Comparison of ENCODE assay signal across 8 mouse cellular contexts in genomic region chr2:118976282-118976929, GRCm38 (mm10). TPM values are rescaled to one million over a fixed set of nuclear protein-coding genes. Genes with fewer than 3 reads are reported as not detected.
DNase-seq lines count a peak whose midpoint lies in the region; ATAC-seq and TF ChIP-seq lines count a peak whose summit lies in the region.

No protein-coding gene starts in this region.

- H3K9me3 ChIP-seq in embryonic facial prominence, embryonic 14.5 days (ENCODE audit: control insufficient read depth, low read length): no peaks in the 10 kb centered on the region
- no peaks in the 10 kb centered on the region for H3K9me3 ChIP-seq in limb, embryonic 13.5 days
- no peaks in the 10 kb centered on the region for H3K9me3 ChIP-seq in midbrain, embryonic 15.5 days

- TF ChIP-seq POLR2A in bone marrow, adult 2 months (IDR thresholded peaks at IDR 0.05; ENCODE audit: borderline replicate concordance, control insufficient read depth, low read depth, low read length): no peak

- H3K4me3 ChIP-seq in bone marrow, adult 2 months (replicated peaks; ENCODE audit: control insufficient read depth, low read depth, low read length): peak overlapping the region; percentile 49
- peak overlapping the region; percentile 55 for H3K4me3 ChIP-seq in embryonic facial prominence, embryonic 14.5 days (ENCODE audit: low read depth, low read length)
- peak overlapping the region; percentile 64 for H3K4me3 ChIP-seq in limb, embryonic 13.5 days
- H3K4me3 ChIP-seq in midbrain, embryonic 15.5 days: peak overlapping the region; percentile 60

- peaks cover 38% of the 10 kb centered on the region for H3K27me3 ChIP-seq in embryonic facial prominence, embryonic 14.5 days (replicated peaks; ENCODE audit: control insufficient read depth, insufficient read depth, low read length)
- H3K27me3 ChIP-seq in limb, embryonic 13.5 days: peaks cover 54% of the 10 kb centered on the region
- H3K27me3 ChIP-seq in midbrain, embryonic 15.5 days (replicated peaks): peaks cover 31% of the 10 kb centered on the region

- no peak overlapping the region; the same call in 1 of the 2 replicates for H3K27ac ChIP-seq in bone marrow, adult 2 months (ENCODE audit: control insufficient read depth, insufficient read depth, low read depth, low read length, poor library complexity)
- no peak overlapping the region for H3K27ac ChIP-seq in embryonic facial prominence, embryonic 14.5 days (replicated peaks; ENCODE audit: low read depth, low read length)
- no peak overlapping the region for H3K27ac ChIP-seq in limb, embryonic 13.5 days
- H3K27ac ChIP-seq in midbrain, embryonic 15.5 days: peak overlapping the region; percentile 48; the same call in 1 of the 2 replicates

- peak; percentile 93 for DNase-seq in A20 (ENCODE audit: low read depth, low spot score)
- DNase-seq in embryonic facial prominence, embryonic 14.5 days (ENCODE audit: low spot score): peak; percentile 87
- DNase-seq in heart, adult 8-10 months (ENCODE audit: low spot score): peak; percentile 85
- DNase-seq in kidney, adult 9 months: peak; percentile 91
- peak; percentile 89 to 94 for DNase-seq in spleen, adult 18-20 months

- peaks cover 1% of the 10 kb centered on the region; the same call in 1 of the 2 replicates for H3K4me1 ChIP-seq in bone marrow, adult 2 months (ENCODE audit: control insufficient read depth, insufficient read depth, low read length)
- no peaks in the 10 kb centered on the region for H3K4me1 ChIP-seq in embryonic facial prominence, embryonic 14.5 days (ENCODE audit: control insufficient read depth, insufficient read depth, low read length)
- H3K4me1 ChIP-seq in limb, embryonic 13.5 days: peaks cover 15% of the 10 kb centered on the region
- H3K4me1 ChIP-seq in midbrain, embryonic 15.5 days: peaks cover 15% of the 10 kb centered on the region

- peak; percentile 90 for ATAC-seq in embryonic facial prominence, embryonic 14.5 days (ENCODE audit: low read depth)
- ATAC-seq in limb, embryonic 13.5 days (ENCODE audit: low FRiP score, low read depth): peak; percentile 73
- peak; percentile 88 for ATAC-seq in midbrain, embryonic 15.5 days (replicated peaks)

- no peaks in the 10 kb centered on the region for H3K36me3 ChIP-seq in embryonic facial prominence, embryonic 14.5 days (ENCODE audit: control insufficient read depth, insufficient read depth, low read length)
- no peaks in the 10 kb centered on the region for H3K36me3 ChIP-seq in limb, embryonic 13.5 days
- no peaks in the 10 kb centered on the region for H3K36me3 ChIP-seq in midbrain, embryonic 15.5 days (replicated peaks)

- H3K9ac ChIP-seq in embryonic facial prominence, embryonic 14.5 days (ENCODE audit: low read depth, low read length): peak overlapping the region; percentile 72
- H3K9ac ChIP-seq in limb, embryonic 13.5 days: peak overlapping the region; percentile 82
- peak overlapping the region; percentile 66 for H3K9ac ChIP-seq in midbrain, embryonic 15.5 days

- H3K4me2 ChIP-seq in embryonic facial prominence, embryonic 14.5 days (ENCODE audit: low read depth, low read length): peak overlapping the region; percentile 90
- H3K4me2 ChIP-seq in limb, embryonic 13.5 days (replicated peaks): peak overlapping the region; percentile 89
- peak overlapping the region; percentile 90 for H3K4me2 ChIP-seq in midbrain, embryonic 15.5 days

- peak; percentile 74 for TF ChIP-seq CTCF in bone marrow, adult 2 months (IDR thresholded peaks at IDR 0.05; ENCODE audit: control insufficient read depth, insufficient read depth, low read length)

- 2% methylated on average over 57 of the region's 57 CpGs for WGBS in bone marrow, adult 2 months
- 1% methylated on average over 35 of the region's 57 CpGs for WGBS in embryonic facial prominence, embryonic 14.5 days
- 1% methylated on average over 57 of the region's 57 CpGs for WGBS in limb, embryonic 13.5 days
- WGBS in midbrain, embryonic 15.5 days: 2% methylated on average over 57 of the region's 57 CpGs

RNA-seq across cellular contexts. Expression of gene Chst14, which starts 50.1 kb away (rescaled TPM):
- 1.1 and 2.3 TPM in 2 replicates for polyA plus RNA-seq in bone marrow, adult 2 months (2011; ENCODE audit: insufficient read depth, insufficient read length, low replicate concordance, missing spikeins)
- 51.3 and 56.0 TPM in 2 replicates for polyA plus RNA-seq in embryonic facial prominence, embryonic 14.5 days (2014; fragmentation: Nextera tagmentation; extraction: Ambion mirVana)
- total RNA-seq in heart, adult 8-10 months (2022): 1 to 10 TPM; 5.7 to 9.2 (median 8.4) TPM
- 51.2 and 51.9 TPM in 2 replicates for polyA plus RNA-seq in limb, embryonic 13.5 days (2015; fragmentation: Nextera tagmentation; extraction: Ambion mirVana)
- polyA plus RNA-seq in midbrain, embryonic 15.5 days (2015; fragmentation: Nextera tagmentation; extraction: Ambion mirVana): 4.7 and 6.0 TPM in 2 replicates

RNA-seq across cellular contexts. Expression of gene Ccdc32, which starts 52.8 kb away (rescaled TPM):
- polyA plus RNA-seq in bone marrow, adult 2 months (2011; ENCODE audit: insufficient read depth, insufficient read length, low replicate concordance, missing spikeins): 6.2 and 9.7 TPM in 2 replicates
- polyA plus RNA-seq in embryonic facial prominence, embryonic 14.5 days (2014; fragmentation: Nextera tagmentation; extraction: Ambion mirVana): 22.6 and 23.8 TPM in 2 replicates
- 10 to 100 TPM in 3 of 4 experiments, 1 to 10 TPM in 1; 9.5 to 13.6 (median 11.9) TPM for total RNA-seq in heart, adult 8-10 months (2022)
- polyA plus RNA-seq in limb, embryonic 13.5 days (2015; fragmentation: Nextera tagmentation; extraction: Ambion mirVana): 22.8 and 23.1 TPM in 2 replicates
- polyA plus RNA-seq in midbrain, embryonic 15.5 days (2015; fragmentation: Nextera tagmentation; extraction: Ambion mirVana): 37.1 and 38.5 TPM in 2 replicates

RNA-seq across cellular contexts. Expression of gene Rpusd2, which starts 58.2 kb away (rescaled TPM):
- 1.5 and 2.4 TPM in 2 replicates for polyA plus RNA-seq in bone marrow, adult 2 months (2011; ENCODE audit: insufficient read depth, insufficient read length, low replicate concordance, missing spikeins)
- 2.9 and 3.6 TPM in 2 replicates for polyA plus RNA-seq in embryonic facial prominence, embryonic 14.5 days (2014; fragmentation: Nextera tagmentation; extraction: Ambion mirVana)
- 1 to 10 TPM; 4.2 to 4.7 (median 4.5) TPM for total RNA-seq in heart, adult 8-10 months (2022)
- polyA plus RNA-seq in limb, embryonic 13.5 days (2015; fragmentation: Nextera tagmentation; extraction: Ambion mirVana): 4.5 and 4.8 TPM in 2 replicates
- polyA plus RNA-seq in midbrain, embryonic 15.5 days (2015; fragmentation: Nextera tagmentation; extraction: Ambion mirVana): 4.6 and 4.9 TPM in 2 replicates
